Mouse (Mus musculus): Measurements from ENCODE around the gene Map2k6.

Map2k6 gene

DNA sequence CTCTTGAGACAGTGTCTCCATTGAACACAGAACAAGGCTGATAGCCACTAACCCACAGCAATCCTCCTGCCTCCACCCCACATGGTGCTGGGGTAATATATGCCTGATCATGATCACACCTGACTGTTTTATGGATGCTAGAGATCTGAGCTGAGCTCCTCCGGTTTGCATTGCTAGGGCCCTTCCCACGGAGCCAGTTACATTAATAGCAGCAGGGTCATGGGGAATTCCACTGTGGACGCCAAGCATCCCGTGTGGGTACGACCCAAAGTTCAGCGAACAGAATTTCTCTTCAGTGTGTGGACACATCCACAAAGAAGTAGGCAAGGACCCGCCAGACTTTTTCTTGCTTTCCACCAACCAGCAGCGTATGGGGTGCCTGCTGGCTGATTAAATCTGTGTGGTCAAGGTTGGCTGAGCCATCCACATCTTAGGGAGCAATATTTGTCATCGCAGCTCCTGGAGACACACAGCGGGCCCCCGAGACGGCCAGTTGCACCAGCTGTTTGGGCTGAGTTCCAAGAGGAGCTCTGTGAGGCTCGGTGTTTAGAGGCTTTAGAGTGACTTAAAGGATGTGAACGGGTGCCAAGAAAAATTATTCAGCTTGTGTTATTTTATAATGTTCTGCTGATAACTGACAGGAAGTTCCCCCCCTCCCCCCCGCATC lies 51.3 kb downstream of the Map2k6 start:
- no peak for DNase-seq (ENCODE audit: low read depth, low spot score)

DNA sequence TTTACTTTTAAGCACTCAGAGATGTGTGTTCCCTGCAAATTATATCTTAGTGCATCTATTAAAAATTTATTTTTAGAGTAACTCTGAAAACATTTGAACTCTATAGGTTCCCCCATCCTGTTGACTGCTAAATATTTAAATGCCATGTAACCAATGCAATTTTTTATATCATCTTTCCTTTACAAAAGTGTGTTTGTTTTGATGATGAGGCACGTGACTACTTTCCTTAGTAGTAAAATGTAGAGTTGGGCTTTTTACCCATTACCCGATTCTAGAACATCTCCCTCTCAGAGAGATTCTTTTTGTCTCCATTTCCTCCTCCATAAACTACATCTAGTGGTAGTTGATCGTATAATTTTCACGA lies 51.8 kb downstream of the Map2k6 start:
- DNase-seq (ENCODE audit: low read depth, low spot score): no peak

DNA sequence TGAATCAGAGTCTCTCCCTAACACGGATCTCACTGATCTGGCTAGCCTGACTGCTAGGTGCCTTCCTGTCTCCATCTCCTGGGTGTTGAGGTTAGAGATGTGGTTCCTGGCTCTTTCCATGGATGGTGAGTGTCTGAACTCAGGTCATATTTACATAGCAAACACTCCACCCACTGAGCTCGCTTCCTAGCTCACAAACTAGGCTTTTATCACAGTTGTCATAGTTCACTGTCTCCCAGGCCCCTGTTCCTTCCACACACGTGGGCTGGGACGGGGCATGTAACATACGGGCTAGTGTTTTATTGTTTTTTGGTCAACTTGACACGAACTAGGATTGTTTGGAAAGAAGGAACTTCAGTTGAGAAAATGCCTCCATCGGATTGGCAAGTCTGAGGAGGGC lies 52.7 kb downstream of the Map2k6 start:
- DNase-seq (ENCODE audit: low read depth, low spot score): no peak

DNA sequence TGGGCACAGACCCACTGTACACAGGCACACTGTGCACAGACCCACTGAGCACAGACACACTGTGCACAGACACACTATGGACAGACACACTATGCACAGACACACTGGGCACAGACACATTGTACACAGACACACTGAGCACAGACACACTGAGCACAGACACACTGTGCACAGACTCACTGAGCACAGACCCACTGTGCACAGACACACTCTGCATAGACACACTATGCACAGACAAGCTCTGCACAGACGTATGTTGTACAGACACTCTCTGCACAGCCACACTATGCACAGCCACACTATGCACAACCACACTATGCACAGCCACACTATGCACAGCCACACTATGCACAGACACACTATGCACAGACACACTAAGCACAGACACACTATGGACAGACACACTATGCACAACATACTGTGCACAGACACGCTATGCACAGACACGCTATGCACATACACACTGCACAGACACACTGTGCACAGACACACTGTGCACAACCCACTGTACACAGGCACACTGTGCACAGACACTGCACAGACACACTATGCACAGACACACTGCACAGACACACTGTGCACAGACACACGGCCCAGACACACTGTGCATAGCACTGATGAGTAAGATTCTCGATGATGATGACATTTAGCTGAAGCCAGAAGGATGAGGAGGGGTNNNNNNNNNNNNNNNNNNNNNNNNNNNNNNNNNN lies 54.7 kb downstream of the Map2k6 start:
- DNase-seq (ENCODE audit: low read depth, low spot score): no peak

GRCm38 (mm10) chr11:110457441-110457912 lies 58.6 kb downstream of the Map2k6 start:
- no peak for DNase-seq (ENCODE audit: low read depth, low spot score)

DNA sequence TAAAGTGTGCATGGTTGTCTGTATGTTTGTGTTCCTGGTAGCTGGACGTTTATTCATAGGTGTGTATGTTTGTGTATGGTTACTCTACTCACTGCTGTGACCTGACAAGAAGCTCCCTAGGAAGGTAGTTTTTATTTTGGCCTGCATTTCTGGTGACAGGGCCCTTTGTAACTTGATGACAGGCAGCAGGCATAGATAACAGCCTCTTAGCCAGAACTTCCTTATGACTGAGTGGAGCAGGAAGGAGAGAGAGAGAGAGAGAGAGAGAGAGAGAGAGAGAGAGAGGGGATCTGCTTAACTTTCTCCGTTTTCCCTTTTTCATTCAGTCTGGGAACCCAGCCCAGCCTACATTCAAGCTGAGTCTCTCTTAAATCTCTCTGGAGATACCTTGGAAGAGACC lies 61.6 kb downstream of the Map2k6 start:
- no peak for DNase-seq (ENCODE audit: low read depth, low spot score)

GRCm38 (mm10) chr11:110461560-110462331 lies 62.8 kb downstream of the Map2k6 start:
- no peak for DNase-seq (ENCODE audit: low read depth, low spot score)

DNA sequence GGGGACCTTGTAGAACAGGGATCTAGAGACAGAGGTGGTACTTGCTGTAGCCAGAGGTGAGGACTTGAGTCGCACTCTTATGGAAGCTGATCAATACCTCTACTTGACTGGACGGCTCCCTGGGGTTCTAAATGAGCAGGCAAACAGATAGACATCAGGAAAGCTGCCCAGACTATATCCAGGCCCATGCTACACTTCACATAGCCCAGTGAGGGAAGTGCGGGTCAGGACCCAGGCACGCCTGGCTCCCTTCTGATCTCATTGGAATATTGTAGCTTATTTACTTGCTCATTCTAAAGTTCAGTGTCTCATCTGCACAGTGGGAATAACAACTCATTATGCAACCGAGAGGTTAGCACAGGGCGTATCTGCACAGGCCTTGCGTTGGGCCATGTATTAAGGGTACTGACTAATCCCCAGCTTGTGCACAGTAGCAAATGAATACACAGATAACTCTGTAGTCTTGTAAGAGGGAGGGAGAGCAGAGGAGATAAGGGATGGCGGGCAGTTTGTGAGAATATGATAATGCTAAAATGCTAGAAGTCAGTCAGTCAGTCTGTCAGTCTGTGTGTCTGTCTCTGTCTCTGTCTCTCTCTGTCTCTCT lies 64.2 kb downstream of the Map2k6 start:
- no peak for DNase-seq (ENCODE audit: low read depth, low spot score)

GRCm38 (mm10) chr11:110463801-110464200 lies 64.9 kb downstream of the Map2k6 start:
- no peak for DNase-seq (ENCODE audit: low read depth, low spot score)

DNA sequence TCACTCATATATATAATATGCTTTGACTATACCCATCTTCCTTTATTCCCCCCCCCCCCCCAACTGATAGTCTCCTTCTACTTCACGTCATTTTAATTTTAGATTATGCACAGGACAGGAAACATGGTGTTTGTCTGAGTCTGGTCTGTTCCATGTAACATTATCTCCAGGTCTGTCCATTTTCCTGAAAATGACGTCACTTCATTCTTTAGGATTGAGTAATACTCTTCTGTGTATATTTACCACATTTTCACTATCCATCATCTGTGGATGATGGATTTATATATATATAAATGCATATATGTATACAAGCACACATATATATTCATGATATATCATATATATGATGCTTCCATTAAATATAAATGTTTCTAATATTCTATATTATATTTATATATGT lies 70.1 kb downstream of the Map2k6 start:
- DNase-seq (ENCODE audit: low read depth, low spot score): no peak

DNA sequence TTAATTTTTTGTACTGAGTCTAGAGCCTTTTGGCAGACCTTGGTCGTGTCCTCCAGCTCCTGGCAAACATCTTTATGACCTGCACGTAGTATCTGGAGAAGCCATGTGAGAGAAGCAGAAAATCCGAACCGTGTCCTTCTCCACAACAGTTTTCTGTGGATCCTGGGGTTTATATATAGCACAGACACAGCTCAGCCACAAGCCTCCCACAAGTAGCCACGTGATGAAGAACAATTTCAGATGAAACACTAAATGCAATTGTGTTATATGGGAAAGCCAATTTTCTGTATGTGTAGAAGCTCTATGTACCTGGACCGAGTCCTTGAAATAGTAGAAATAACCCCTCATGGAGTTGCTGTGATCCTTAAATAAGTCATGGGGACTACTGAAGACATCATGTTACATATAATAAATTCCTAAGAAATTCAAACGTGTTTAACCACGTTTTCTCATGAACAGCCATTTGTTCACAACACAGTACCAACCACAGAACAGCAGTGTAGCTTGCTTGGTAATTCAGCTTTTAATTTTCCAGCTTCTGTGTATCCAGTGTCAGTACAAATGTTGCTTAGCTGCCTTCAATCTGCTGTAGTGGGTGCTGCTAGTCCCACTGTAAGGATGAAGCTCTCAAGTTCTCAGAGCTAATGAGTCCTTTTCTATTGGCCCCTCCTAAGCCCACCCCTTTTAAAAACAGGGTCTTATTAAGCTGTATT lies 71.8 kb downstream of the Map2k6 start:
- DNase-seq (ENCODE audit: low read depth, low spot score): no peak

- DNase-seq (ENCODE audit: low read depth, low spot score): no peak
Measured at GRCm38 (mm10) chr11:110471362-110471761, 72.4 kb downstream of the Map2k6 start.

DNA sequence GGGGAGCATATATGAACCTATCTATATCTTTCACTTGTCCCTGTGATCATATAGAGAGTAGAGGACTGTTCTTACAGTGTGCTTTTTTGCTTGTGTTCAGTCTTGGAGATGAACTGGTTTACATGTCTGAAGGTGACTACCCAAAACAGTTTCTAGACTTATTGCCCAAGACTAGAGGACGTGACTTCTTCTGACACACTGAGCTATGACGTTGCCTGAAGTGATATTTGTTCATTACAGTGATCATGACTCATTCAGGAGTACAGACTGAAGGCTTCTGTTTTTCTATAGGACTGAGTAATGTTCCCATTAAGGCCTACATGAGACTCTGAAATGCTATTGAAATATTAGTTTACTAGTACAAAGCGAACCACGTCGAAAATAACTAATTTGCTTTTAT lies 73.2 kb downstream of the Map2k6 start:
- DNase-seq (ENCODE audit: low read depth, low spot score): no peak

DNA sequence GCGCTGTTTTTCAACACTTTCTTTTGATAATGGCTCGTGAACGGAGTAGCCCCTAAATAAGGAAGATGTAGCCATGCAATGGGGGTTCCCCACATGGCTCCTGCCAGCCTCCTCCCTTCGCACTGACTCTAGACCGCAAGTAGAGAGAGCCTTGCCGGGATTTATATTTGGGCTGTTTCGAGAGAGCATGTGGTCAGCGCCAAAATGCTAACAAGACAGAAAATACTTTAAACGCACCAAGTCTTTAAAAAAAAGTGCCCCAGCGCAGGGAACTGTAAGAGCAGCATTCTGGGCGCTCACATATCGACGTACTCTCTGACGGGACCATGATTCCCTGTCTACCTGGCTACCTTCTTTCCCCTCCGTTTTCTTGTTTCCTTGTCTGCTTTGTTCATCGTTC lies 74.6 kb downstream of the Map2k6 start:
- DNase-seq (ENCODE audit: low read depth, low spot score): no peak

DNA sequence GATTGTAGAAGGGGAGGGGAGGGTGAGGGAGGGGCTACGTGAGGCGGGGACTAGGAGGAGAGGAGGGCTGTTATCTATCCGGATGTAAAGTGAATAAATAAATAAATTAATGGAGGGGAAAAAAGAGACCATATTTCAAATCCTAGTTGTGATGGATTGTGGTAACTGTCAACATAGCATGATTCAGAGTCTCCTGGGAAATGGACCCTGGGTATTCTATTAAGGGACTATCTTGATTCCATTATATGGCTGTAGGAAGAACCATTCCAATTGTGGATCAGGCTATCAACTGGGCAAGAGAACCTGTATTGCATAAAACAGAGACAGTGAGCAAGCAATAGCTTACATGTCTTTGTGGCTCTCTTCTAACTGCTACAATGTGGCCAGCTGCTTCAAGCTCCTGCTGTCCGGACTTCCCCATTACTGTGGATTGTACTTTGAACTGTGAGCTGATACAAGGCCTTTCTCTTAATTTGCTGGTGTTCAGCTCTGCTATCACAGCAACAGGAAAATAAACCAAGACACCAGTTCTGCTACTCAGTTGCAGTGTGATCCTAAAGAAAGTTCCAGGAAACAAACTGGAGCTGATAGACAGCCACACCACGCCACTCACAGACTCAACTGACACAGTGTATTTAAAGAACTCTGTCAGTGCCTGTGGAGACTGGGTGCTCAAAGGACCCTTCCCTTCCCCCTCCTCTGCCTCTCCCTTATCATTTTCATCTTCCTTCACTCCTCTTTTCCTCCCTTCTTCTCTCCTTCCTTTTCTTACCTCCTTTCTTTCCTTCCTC lies 77.6 kb downstream of the Map2k6 start:
- no peak for DNase-seq (ENCODE audit: low read depth, low spot score)

DNA sequence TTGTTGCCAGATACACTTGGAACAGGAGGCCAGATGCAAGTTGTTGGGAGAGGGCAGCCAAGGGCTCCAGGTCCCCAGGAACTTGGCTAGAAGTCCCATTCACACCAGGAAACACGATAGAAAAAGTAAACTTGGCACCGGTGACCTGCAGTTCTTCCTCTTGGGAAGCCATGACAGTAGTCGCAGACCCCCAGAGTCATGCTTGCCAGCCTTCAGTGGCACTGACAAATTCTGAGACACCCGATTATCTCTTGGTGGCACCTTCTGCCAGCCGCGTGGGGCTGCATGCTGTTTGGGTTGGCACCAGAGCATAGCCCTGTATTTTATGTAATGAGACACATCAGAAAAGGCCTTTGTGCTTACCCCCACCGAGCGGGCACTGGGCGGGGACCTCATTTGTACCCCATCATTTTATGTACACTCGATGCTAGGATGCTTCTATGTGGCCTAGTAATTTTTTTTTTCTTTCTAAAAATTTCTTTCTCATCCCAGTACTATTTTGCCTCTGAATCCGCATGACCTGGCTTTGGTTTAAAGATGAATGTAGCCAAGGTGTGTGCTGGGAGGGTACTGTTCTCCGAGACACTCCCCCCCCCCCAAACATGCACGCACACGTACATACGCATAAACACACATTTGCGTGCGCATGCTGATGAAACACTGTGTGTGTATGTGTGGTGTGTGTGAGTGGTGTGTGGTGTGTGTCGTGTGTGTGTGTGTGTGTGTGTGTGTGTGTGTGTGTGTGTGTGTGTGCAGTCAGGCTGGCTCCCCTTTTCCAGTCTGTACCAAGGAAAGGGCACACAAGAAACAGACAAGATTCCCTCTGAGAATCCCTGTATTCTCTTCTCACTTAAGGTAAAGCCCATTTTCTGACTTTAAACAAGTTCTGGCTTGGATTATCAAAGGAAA lies 79.3 kb downstream of the Map2k6 start:
- no peak for DNase-seq (ENCODE audit: low read depth, low spot score)

DNA sequence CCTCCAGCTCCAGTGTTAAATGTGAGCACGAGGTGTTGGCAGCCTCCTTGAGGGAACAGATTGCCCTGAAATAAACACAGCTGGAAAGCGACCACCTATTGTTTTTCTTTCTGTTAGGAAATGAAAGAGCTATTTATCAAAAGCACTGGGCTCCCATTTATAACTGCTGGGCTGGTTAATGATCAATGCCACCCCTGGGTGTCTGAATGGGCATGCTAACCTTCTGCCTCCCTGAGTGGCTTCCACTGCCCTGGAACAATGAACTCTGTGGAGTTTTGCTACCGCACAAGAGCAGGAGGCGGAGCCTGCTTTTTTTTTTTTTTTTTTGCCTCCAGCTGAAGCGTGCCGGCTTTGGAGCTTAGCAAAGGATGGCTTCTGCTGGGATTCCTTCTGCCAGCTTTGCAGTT lies 80.1 kb downstream of the Map2k6 start:
- DNase-seq (ENCODE audit: low read depth, low spot score): no peak

DNA sequence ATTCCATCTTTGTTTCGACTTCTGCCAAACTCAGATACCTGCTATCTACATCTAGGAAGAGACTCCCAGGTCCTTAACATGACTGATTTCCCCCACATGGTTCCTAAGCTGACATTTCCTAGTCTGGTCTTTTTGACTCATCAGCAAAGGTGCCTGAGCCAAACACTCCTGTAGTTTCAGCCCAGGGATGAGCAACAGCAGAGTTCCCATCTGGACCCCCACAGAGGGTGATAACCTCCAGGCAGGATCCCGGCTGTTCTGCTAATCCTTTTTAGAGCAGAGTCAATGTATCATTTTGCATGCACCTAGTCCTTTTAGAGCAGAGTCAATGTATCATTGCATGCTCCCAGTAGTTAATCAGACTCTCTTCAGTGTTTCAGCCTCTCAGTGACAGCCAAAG lies 82.5 kb downstream of the Map2k6 start:
- DNase-seq (ENCODE audit: low read depth, low spot score): no peak

DNA sequence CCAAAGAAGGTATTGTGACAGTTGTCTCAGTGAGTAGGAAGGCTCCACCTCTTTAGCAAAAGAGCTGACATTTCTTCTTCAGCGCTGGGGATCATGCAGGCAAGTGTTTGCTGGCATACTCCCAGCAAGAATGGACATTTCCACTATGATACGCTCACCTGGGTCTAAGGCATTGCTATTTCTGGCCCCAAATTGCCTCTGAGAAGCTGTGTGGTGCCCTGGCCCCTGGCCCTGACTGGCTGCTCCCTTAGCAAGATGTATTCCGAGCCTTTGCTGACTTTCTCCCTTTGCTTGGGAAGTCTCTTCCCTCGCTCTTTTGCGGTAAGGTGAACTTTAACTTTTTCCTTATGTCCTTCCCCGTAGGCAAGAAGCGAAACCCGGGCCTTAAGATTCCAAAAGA lies 83.3 kb downstream of the Map2k6 start:
- no peak for DNase-seq (ENCODE audit: low read depth, low spot score)

GRCm38 (mm10) chr11:110482649-110483048 lies 83.7 kb downstream of the Map2k6 start:
- no peak for DNase-seq (ENCODE audit: low read depth, low spot score)

All from CD4-positive helper T cell, adult 2 months (primary cell).